ENCODE assay signal across 8 mouse cellular contexts in genomic region chr15:89122649-89123366, GRCm38 (mm10). TPM values are rescaled to one million over a fixed set of nuclear protein-coding genes. Genes with fewer than 3 reads are reported as not detected.
A peak's percentile ranks its signal among the peaks of the same experiment; 100 is the strongest.
DNase-seq lines count a peak whose midpoint lies in the region; ATAC-seq and TF ChIP-seq lines count a peak whose summit lies in the region.

TSS of gene Tubgcp6 (minus strand) at chr15:89123112.

- H3K4me1 ChIP-seq in G1E (ENCODE audit: insufficient read depth, low read depth, low read length) = peaks cover 70% of the 10 kb centered on the region
- peaks cover 23% of the 10 kb centered on the region for H3K4me1 ChIP-seq in forebrain, postnatal 0 days (ENCODE audit: insufficient read depth)
- peaks cover 41% of the 10 kb centered on the region for H3K4me1 ChIP-seq in lung, embryonic 15.5 days

- H3K4me2 ChIP-seq in forebrain, postnatal 0 days (ENCODE audit: low read depth) = peak within 1 kb of the TSS; percentile 98
- H3K4me2 ChIP-seq in lung, embryonic 15.5 days = peak within 1 kb of the TSS; percentile 74

- peak; percentile 98 for DNase-seq in G1E (ENCODE audit: low spot score)
- peak; percentile 94 to 98 for DNase-seq in cerebellum, adult 18-20 months
- peak; percentile 98 for DNase-seq in forebrain, postnatal 0 days
- DNase-seq in heart, postnatal 4 days = peak; percentile 95
- DNase-seq in layer of hippocampus, adult 8-10 months (ENCODE audit: low spot score in 2 of 2) = peak; percentile 94 to 95
- peak; percentile 87 for DNase-seq in ovary, adult 18-20 months (ENCODE audit: low spot score)
- DNase-seq in thymus, postnatal 0 days (ENCODE audit: low spot score) = peak; percentile 94

- no peak for TF ChIP-seq CTCF in G1E (IDR thresholded peaks at IDR 0.05; ENCODE audit: low read depth, low read length)
- no peak for TF ChIP-seq CTCF in forebrain, postnatal 0 days (IDR thresholded peaks at IDR 0.05; ENCODE audit: low read depth)

- no peaks in the 10 kb centered on the region for H3K27me3 ChIP-seq in G1E (ENCODE audit: insufficient read depth, low read length)
- no peaks in the 10 kb centered on the region for H3K27me3 ChIP-seq in forebrain, postnatal 0 days (ENCODE audit: insufficient read depth, low read length)
- H3K27me3 ChIP-seq in lung, embryonic 15.5 days = no peaks in the 10 kb centered on the region

- peak within 1 kb of the TSS; percentile 92 for H3K4me3 ChIP-seq in G1E (ENCODE audit: low read depth, low read length)
- H3K4me3 ChIP-seq in forebrain, postnatal 0 days (ENCODE audit: low read depth, low read length) = peak within 1 kb of the TSS; percentile 73
- H3K4me3 ChIP-seq in lung, embryonic 15.5 days = peak within 1 kb of the TSS; percentile 84

- WGBS in forebrain, postnatal 0 days = under 1% methylated on average over 47 of the region's 47 CpGs
- WGBS in lung, embryonic 15.5 days = under 1% methylated on average over 47 of the region's 47 CpGs

- peak within 1 kb of the TSS; percentile 82 for H3K27ac ChIP-seq in forebrain, postnatal 0 days (ENCODE audit: low read depth, low read length)
- peak within 1 kb of the TSS; percentile 35; the same call in 1 of the 2 replicates for H3K27ac ChIP-seq in lung, embryonic 15.5 days

- no peaks in the 10 kb centered on the region for H3K9me3 ChIP-seq in G1E (replicated peaks)
- H3K9me3 ChIP-seq in forebrain, postnatal 0 days (ENCODE audit: low read length) = no peaks in the 10 kb centered on the region
- H3K9me3 ChIP-seq in lung, embryonic 15.5 days = no peaks in the 10 kb centered on the region

- ATAC-seq in G1E (ENCODE audit: extremely low read depth, insufficient number of reproducible peaks, low FRiP score, poor library complexity, severe bottlenecking) = peak; percentile 72
- ATAC-seq in forebrain, postnatal 0 days = peak; percentile 93
- ATAC-seq in lung, embryonic 15.5 days (ENCODE audit: borderline replicate concordance, extremely low read depth, low FRiP score, low TSS enrichment) = peak; percentile 90

- H3K9ac ChIP-seq in forebrain, postnatal 0 days = peak within 1 kb of the TSS; percentile 73
- peak within 1 kb of the TSS; percentile 82 for H3K9ac ChIP-seq in lung, embryonic 15.5 days

- H3K36me3 ChIP-seq in G1E (replicated peaks) = peaks cover 86% of the 10 kb centered on the region
- peaks cover 9% of the 10 kb centered on the region; the same call in 1 of the 2 replicates for H3K36me3 ChIP-seq in forebrain, postnatal 0 days (ENCODE audit: insufficient read depth)
- peaks cover 14% of the 10 kb centered on the region; the same call in 1 of the 2 replicates for H3K36me3 ChIP-seq in lung, embryonic 15.5 days

RNA-seq across cellular contexts. Expression of gene Tubgcp6, which starts in this region (rescaled TPM):
- 41.4 and 55.2 TPM in 2 replicates for total RNA-seq in G1E (2014; fragmentation: Nextera tagmentation)
- total RNA-seq in G1E (2017) = 19.3 and 21.5 TPM in 2 replicates
- 31.8 and 35.4 TPM in 2 replicates for polyA plus RNA-seq in G1E (2012)
- 24.6 and 42.4 TPM in 2 replicates for total RNA-seq in forebrain, postnatal 0 days (2014; rRNA removed)
- 7.4 and 8.8 TPM in 2 replicates for polyA plus RNA-seq in forebrain, postnatal 0 days (2015; fragmentation: Nextera tagmentation; extraction: Ambion mirVana)
- total RNA-seq in heart, postnatal 4 days (2021) = 10 to 100 TPM; 15.9 to 16.1 TPM
- total RNA-seq in layer of hippocampus, adult 8-10 months (2022) = 10 to 100 TPM; 26.1 to 38.9 (median 32.8) TPM
- 14.5 and 15.4 TPM in 2 replicates for polyA plus RNA-seq in lung, embryonic 15.5 days (2015; fragmentation: Nextera tagmentation; extraction: Ambion mirVana)
- polyA plus RNA-seq in thymus, postnatal 0 days (2015; fragmentation: Nextera tagmentation; extraction: Ambion mirVana) = 9.8 and 12.5 TPM in 2 replicates

Comparison
In these comparisons a context has a peak if more than half of its experiments do, and no peak if none do; other contexts are left out.
1. Peak in every context shown above with its lines: DNase-seq, ATAC-seq, H3K4me3 ChIP-seq and H3K27ac ChIP-seq.